Mouse (Mus musculus): ENCODE measurements around the gene Gm20388. TPM values are rescaled to one million over a fixed set of nuclear protein-coding genes. Genes with fewer than 3 reads are reported as not detected.

Gm20388 gene
- total RNA-seq, 2 experiments from 2014 or later, result 10.7 TPM; not detected in 1

DNA sequence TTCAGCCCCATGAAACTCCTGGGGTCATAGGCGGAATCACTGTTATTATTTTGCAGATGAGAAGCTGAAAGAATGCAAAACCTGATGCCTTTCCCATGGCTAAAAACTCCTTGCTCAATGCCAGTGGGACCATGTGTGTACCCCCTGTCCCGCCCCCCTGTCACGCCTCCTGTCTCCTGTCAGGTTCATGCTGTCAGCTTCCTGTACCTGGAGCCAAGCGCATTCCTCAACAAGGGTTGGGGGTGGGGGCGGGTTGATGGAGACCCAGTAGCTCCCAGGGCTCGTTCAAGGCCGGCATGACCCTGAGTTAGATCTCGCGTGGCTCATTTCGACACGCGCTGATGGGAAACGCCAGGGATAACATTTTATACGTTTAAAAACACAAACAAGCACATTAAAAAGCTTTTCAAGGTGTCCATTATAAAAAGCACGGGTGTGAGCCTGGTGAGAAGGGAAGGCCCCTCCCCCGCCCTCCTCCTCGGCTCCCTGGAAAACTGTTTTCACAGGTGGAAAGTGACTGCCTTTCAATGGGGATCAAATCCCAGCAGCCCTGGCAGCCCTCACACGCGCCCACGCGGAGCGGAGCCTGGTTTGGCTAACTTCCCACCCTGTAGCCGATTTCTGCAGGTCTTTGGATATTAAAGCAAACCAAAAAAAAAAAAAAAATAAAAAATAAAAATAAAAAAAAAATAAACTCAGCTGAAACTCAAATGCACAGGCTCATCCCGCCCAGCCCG, 1563.7 kb downstream of the Gm20388 start:
- peak; percentile 10 to 32 for DNase-seq (ENCODE audit: low spot score in 2 of 2)

DNA sequence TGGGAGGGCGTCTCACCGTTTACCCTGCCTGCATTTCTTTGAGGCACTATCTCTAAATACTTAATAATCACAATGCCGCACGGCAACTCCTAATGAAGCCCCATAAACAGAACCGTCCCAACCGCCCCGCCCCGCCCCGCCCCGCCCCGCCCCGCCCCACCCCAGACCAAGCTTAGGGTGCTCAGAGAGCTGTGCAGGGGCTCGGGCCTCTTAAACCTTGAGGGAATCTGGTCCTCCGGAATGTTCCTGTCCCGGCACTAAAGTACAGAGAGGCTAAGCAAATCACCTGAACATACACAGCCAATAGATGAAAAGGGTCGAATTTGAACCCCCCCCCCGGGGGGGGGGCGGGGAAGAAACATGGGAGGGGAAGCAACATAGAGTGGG, 1564.2 kb downstream of the Gm20388 start:
- DNase-seq (ENCODE audit: low spot score in 2 of 2), result no peak

DNA sequence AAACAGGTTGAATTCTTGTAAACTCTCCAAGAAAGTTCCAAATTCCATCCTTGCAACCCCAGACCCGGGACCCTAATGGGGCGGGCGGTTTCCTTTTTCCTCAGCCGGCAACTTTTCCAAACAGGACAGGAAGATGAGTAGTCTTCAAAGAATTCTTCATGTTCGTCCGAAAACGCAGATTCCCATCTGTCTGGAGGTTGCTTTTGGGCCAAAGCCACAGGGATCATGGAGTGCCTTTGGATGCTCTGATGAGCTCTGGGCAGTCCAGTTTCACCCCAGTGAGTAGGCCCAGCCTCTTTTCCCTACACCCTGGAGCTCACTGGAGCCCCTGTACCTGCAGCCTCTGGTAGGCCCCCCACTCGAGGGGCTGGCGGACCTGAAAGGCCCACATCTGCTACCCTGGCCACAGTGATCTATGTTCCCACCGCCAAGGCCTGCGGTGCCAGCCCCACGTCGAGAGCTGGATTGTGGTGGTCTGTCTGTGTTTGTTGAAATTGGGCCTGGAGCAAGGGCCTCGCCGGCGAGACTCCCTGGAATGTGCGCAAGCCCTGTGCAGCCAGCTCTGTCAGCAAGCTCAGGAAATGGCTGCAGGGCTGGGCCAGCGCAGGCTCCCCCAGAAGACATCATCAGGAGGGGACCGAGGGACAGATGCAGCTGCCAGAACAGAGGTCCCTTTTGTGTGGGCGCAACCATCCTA, 1567.4 kb downstream of the Gm20388 start:
- DNase-seq (ENCODE audit: low spot score in 2 of 2), result no peak

DNA sequence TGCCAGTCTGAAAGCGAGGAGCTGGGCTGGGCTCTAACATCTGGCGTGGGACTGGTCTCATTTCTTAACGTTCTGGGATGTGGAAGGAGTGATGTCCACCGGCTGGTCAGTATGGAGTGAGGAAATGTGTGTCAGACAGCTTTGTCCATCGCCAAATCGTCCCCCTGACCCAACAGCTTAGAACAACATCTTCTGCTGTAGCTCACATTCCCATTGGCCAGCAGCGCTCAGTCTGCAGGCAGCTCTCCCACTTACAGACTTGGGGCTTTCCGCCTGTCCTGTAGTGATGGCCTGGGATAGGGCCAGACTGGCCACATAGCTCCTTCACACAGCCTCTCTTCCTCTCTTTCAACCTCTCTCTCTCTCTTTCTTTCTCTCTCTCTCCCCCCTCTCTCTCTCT, 1568.5 kb downstream of the Gm20388 start:
- no peak for DNase-seq (ENCODE audit: low spot score in 2 of 2)

DNA sequence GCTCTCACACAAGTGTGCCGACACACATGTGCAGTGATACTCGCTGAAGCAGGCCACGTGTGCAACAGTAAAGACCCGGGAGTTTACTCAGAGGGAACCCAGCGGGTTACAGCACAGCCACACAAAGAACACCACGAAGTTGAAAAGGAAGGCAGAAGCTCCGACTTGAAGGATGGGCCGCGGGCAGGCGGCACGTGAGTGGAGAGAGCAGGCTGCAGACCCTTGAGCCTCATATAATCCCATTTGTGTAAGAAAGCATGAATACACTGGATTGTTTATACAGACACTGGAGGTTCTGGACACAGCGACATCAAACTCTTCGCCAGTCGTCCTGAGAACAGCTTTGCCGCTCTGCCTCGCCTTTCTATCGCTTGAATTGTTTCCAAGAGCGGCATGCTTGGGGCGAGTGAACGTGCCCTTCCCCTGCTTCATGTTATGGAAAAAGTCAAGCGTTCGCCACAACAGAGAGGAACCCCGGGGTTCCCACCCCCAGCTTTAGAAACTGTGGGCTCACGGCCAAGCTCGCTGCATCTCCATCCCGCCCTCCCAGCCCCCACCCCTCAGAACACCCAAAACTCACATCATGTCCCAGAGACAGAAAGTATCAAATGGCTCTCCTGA, 1569.9 kb downstream of the Gm20388 start:
- no peak for DNase-seq (ENCODE audit: low spot score in 2 of 2)

DNA sequence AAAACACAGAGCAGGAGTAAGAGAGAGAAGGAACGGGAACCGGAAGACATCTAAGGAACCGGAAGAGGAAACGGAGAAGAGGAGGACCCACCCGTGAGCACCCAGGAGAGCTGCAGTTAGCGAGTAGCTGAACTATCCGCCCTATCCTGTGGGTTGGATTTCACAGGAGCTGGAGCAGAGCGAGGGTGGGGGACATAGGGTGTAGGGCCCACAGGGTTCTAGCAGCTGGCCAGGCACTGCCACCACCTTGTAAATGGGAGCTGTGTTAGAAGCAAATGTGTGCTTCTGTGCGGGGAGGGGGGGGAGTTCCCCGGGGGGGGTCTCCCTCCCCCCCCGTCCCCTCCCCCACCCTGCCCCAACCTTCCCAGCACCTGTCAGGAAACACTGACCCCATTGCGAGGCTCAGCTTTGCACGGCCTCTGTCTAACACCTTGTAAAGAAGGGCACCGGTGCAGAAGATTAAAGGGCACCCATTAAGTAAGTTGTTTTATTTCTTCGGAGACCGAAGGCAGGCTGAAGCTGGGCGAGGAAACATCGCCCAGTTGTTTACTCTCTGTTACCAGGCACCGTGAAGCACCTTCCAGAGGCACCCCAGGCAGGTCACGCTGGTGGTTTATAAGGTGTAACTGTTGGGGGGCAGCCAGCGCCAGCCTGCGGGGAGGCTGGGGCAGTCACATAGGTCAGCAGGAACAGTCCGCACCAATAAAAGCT, 1573.6 kb downstream of the Gm20388 start:
- no peak for DNase-seq (ENCODE audit: low spot score in 2 of 2)

DNA sequence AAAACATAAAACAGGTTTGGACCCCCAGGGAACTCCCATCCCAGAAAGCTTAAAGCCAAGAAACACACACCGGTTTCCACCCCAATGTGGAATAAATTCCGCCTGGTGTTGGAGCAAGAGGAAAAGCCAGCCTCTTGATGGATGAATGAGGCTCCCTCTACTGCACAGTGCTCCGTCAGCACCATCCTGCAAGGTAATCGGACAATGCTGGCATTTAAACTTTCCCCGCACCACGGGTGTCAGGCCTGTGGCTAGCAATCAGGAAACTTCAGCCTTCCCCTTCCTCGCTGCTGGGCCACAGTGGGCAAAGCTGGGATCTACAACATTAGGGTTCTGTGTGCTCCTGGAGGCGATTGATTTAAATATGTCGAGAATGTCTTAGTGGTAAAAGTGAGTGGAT, 1581.0 kb downstream of the Gm20388 start:
- DNase-seq (ENCODE audit: low spot score in 2 of 2), result no peak

DNA sequence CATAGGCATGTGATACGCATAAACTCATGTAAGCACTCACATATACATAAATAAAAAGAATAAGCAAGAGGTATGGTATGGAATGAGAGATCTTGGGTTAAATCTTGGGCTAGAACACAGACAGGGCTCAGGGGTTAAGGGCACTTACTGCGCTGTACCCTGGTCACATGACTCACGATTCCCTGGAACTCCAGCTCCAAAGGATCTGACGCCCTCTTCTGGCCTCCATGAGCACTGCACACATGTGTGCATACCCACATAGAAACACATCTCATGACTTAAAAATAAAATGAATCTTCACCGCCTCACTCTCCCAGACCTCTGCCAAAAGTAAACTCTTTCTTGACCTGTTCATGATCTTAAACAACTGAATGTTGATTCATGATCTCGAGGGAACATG, 1587.0 kb downstream of the Gm20388 start:
- no peak for DNase-seq (ENCODE audit: low spot score in 2 of 2)

DNA sequence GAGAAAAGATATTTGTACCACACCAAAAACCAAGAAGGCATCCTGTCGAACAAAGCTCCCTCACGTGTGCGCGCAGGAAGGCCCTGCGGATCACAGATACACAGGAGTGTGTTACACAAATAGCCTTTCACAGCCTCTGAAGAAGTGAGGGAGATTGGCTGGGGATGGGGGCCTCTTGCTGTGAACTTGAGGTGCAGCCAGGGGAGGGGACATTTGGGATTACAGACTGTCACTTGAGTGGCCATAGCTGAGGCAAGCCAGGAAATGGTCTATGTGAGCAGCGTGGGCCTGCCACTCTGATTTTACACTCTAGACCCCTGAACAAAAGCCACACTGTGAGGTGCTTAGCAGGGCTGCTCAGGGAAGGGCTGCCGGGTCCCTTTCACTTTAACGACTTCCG, 1601.1 kb downstream of the Gm20388 start:
- no peak for DNase-seq (ENCODE audit: low spot score in 2 of 2)

DNA sequence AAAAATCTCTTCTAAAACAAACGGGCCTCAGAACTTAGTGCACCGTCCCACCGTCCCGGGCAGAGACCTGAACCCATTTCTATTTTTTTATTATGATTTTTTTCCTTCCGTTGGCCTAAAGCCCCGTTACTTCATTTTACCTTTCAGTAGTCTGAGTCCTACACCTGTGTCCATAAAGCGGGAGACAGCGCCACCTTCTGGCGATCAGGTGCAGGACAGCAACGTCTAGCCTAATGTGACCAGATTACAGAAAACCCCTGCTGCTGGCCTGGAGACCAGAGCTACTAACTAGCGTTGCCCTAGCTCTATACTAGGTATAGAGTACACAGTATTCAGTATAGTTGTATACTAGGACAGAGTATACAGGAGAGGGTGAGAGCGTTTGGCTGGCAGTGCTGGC, 1602.8 kb downstream of the Gm20388 start:
- peak; percentile 61 to 85 for DNase-seq (ENCODE audit: low spot score in 2 of 2)

DNA sequence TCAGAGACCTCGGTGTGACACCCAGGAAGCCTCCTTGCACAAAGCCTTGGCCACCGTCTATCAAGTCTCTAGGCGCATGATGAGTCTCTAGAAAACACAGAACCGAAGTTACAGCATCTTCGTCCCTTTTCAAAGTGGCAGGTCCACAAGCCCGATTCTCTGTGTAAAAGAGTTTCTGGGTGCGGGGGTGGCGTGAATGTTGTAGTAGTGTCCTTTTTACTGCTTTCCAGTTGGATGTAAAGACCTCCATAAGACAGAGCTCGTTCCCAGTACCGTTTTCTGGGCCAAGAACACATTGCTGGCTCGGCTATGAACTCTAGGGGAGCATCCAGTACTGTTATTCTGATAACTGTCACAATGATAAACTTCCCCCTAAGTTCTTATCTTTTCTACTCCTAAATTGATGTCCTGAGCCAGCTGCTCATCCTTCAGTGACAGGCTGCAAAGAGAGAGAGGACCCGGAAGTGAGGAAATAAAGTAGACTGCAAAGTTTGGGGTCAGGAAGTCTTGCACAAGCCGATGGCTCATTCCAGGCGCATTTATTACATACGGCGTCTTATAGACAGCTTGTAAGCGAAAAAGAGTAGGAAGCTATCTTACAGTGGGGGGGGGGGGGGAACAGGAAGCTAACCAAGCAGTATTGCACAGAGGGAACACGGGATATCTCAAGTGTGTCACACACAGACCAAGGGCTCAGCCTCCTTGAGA, 1614.6 kb downstream of the Gm20388 start:
- DNase-seq (ENCODE audit: low spot score in 2 of 2), result no peak

DNA sequence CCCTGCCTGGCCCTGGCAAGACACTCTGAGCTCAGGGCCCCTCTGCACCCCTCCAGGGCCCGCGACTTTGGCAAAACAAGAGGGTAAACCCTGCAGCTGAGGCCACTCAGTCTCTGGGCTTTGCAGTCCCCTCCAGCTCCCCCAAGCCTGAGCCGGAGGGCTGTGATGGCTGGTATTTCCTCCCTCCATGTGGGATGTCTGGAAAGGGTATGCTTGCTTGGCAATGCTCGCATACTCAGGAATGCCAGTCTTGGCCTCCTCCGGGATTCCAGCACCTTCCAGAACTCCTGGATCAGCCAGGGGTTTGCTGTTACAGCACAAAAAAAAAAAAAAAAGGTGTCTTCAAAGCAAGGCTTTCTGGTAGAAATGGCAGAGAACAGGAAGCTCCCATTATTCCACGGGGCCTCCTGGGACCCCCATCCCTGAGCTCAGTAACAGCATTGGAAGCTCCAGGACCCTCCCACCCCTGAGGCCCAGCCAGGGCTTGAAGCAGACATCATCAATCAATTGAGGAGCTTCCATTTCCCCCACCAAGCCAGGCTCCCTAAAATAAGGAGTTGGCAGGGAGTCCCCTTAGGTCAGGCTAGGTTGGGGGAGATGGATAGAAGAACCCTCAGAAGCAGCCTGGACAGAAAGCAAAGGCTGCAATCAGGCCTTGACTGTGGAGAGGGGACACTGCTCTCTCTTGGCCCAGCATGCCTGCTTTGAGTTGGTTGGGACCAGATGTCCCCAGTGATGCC, 1616.3 kb downstream of the Gm20388 start:
- DNase-seq (ENCODE audit: low spot score in 2 of 2), result no peak

DNA sequence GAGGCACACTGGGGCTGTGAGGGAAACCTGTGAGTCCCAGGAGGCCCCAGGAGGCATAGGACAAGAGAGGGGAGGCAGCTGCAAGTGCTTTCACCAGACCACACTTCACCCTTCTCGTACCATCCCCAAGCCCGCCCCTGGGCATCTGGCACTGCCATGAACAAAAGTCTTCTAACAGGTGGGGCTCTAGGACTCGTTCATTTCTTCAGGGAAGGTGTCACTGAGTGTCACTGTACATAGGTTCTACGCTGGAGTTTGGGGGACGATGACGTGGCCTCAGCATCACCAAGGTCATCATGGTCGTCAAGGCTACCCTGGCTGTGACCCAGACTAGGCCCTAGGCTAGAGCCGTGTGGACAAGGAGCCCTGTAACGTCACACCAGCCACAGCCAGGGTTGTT, 1617.1 kb downstream of the Gm20388 start:
- no peak for DNase-seq (ENCODE audit: low spot score in 2 of 2)

DNA sequence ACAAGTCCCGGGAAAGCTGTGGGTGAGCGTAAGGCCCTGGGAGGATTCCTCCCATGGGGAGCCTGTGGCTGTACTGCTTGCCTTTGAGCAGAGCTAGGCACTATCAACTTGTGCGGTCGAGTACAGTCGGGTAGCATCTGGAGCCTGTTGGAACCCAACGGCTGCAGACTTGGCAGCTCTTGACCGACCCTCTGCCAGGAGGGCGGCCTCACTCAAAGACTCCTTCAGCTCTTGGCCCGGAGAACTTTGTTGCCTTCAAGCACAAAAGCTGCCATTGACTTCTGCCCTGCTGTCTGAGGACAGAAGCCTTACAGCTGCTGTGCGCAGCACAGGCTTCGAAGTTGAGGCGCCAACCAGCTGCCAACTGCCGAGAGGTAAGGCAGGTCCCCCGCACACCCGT, 1618.1 kb downstream of the Gm20388 start:
- DNase-seq (ENCODE audit: low spot score in 2 of 2), result no peak

DNA sequence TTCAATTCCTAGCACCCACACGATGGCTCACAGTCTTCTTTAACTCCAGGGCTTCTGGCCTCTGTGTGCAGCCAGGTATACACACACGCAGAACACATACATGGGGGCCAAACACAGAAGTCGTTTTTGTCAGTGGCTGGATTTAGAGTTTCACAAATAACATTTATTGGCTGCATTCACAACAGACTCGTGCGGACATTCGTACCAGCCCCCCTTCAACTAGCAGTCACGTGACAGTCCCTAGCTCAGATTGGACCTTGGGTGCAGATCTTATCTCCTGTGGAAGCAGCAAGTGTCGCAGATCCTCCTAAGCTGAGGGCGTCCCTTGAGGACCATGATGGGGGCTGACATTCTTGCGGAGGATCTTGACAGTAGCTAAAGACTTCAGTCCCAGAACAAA, 1620.0 kb downstream of the Gm20388 start:
- no peak for DNase-seq (ENCODE audit: low spot score in 2 of 2)

DNA sequence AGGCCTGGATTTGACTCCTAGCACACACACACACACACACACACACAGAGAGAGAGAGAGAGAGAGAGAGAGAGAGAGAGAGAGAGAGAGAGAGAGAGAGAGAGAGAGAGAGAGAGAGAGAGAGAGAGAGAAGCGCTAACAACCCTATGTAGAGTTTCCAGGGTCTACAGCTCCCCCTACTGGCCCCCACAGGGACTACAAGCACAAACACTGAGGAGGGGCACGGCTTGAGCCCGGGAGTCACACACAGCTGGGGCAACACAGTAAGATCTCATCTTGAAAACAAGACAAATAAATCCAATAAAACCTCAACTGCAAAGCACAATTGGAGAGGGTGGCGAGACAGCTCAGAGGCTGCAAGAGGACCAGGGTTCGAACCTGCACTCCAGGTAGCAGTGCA, 1621.7 kb downstream of the Gm20388 start:
- DNase-seq (ENCODE audit: low spot score in 2 of 2), result no peak

DNA sequence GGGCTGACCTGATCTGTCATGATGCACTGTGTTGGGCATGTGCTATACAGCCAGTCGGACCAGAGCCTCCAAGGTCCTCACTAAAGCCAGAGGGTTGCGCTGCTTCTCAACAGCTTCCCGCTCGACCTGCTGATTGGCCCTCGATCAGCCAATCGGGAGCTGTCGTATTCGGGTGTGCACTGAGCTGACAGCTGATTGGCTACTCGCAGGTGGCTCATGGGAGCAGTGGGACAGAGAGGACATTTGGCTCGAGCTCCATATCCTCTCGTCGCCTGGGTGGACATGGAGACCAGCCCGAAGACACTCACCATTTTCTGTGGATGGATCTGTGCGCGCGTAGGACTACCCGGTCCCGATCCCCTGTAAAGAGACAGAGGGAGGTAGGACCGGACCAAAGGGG, 1631.2 kb downstream of the Gm20388 start:
- DNase-seq (ENCODE audit: low spot score in 2 of 2), result no peak

DNA sequence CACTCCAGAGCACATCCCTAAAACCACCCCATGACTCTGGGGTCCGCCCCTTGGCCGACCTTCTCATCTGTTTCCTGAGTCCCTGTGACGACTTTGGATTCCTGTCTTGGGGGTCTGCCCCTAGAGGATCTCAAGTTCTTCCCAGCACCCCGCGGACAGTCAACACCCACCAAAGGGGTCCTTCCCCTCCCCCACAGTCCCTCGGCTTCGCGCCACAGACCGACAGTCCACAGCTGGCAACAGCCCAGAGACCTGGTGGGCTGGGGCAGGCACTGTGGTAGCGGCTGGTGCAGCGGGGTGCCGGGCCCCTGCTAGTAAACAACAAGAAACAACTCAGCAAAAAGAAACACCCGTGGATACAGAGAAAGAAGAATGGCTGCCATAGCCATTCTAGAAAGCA, 1632.3 kb downstream of the Gm20388 start:
- no peak for DNase-seq (ENCODE audit: low spot score in 2 of 2)

DNA sequence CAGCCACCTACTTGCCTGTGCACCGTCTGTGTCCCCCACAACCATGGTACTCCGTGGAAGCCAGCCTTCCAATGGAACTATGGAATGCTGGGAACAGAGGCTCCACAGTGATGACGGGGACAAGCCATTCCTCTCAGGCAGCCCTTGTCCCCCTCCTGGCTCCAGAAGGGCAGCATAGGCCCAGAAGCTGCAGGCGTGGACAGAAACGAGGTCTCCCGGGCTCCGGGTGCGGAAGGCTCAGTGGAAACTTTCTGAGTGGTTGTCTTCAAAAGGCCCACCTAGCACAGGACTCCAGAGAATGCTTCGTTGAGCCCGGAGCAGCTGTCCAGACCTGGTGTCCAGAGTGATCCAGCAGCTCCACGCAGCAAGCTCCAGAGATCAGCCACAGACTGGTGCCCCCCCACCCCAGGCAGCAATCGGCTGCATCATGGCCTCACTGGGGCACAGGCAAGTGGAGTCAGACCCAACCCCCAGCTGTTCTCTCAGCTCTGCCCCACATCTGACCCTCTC, 1633.7 kb downstream of the Gm20388 start, which contains the start of gene 1700018B08Rik:
Gene 1700018B08Rik (minus strand): TSS at position 45 of the 510 bp plus-strand sequence.
- DNase-seq (ENCODE audit: low spot score in 2 of 2), result no peak

DNA sequence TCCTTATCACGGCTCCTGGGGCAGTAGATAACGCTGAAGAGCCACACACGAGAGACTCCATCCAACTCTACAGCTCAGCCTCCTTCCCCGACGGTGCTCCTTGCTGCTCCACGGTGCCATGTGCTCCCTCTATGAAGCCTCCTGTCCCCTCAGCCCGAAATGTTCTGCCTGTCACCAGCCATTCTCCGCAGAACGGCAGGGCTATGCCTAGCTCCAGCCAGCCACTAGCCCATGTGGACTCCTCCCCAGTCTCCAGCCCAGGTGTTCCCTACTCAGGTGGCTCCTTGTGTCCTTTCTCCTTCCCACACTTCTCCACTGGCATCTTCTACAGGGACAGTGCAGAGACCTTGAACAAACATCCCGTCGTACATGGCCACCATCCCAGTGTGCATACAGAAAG, 1634.3 kb downstream of the Gm20388 start:
- DNase-seq (ENCODE audit: low spot score in 2 of 2), result no peak

Measured in layer of hippocampus, adult 18-20 months (tissue).